Mouse (Mus musculus) cerebellum, postnatal 36 days (tissue): ENCODE data around the gene Fstl4.
A peak's percentile ranks its signal among the peaks of the same experiment; 100 is the strongest.

Experiments used
- DNase-seq, 2 experiments: peaks; one replicate each; pipeline ENCODE4 v3.0.0; 2021 to 2022; ENCODE audit warnings: mixed read lengths in 2 of 2

Fstl4 gene

GRCm38 (mm10) chr11:52919231-52919960 lies 155.0 kb downstream of the Fstl4 start:
- DNase-seq, result peak; percentile 44 to 45

- DNase-seq, result no peak
Measured at GRCm38 (mm10) chr11:52924196-52924595, 159.8 kb downstream of the Fstl4 start.

- peak in 1 of 2 experiments; percentile 13 for DNase-seq
Measured at GRCm38 (mm10) chr11:52928321-52928720, 163.9 kb downstream of the Fstl4 start.

DNA sequence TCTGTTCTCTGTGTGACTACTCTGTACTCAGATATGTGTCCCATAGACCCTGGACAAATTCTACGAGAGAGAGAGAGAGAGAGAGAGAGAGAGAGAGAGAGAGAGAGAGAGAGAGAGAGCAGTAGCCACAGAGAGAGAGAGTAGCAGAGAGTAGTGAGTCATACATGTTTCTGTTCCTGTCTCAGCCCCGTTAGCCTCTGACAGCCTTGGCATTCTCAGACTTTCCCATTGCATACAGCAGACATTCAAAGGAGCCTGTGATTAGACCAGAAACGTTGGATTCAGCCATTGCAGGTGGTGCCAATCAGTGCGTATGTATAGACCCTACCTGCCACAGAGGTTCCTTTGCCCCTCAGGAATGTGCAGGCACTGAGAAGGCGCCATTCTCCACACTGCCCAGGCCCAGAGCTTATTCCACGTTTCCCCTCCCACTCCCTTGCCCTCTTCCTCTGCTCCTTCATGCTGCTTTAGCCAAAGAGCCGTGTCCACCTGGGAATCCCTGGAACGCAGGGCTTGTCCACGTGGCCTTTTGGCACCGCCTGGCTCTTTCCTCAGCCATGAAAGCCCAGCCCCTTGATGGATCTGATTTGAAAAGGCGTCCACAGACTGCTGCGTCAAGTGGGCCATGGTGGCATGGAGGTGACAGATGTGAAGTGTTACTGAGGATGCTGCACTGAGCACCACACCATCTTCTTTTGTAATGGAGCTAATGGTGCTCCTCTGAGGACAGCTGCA lies 175.1 kb downstream of the Fstl4 start:
- no peak for DNase-seq

- DNase-seq, result no peak
Measured at GRCm38 (mm10) chr11:52942967-52943366, 178.5 kb downstream of the Fstl4 start.

DNA sequence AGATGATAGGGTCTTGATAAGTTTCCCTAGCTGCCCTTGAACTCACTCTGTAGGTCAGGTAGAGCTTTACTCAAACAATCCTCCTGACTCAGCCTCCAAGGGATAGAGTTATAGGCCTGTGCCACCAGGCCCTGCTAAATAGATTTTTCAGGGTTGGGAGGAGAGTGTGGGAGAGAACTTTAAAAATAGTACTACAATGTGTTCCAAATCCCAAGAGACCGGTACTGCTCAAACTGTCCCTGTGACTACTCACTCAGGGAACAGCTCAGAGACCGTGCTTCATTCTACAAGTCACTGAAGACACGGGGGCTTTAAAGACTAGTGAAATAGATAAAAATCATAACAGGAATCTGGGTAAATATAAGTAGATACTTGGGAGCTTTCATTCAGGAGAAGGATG lies 190.6 kb downstream of the Fstl4 start:
- DNase-seq, result no peak

DNA sequence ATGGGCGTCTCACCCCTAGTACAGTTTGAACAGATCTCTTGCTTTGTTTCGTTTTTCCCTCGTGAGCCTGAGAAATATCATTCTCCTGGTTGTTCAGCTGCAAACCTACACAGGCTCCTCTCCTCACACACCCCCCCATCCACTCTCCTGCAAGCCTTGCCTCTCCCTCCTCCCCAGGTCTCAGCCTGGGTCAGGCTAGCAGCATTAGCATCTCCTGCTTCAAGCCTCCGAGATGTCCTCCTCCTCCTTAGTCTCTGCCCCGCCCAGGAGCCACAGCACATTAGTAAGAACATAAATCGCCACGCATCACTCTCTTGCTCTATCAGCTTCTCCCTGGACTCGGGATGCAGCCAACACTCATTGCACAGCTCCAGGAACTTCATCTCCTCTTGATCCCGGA lies 204.4 kb downstream of the Fstl4 start:
- no peak for DNase-seq

- peak in 1 of 2 experiments; percentile 7 for DNase-seq
Measured at GRCm38 (mm10) chr11:52970396-52970795, 206.0 kb downstream of the Fstl4 start.

DNA sequence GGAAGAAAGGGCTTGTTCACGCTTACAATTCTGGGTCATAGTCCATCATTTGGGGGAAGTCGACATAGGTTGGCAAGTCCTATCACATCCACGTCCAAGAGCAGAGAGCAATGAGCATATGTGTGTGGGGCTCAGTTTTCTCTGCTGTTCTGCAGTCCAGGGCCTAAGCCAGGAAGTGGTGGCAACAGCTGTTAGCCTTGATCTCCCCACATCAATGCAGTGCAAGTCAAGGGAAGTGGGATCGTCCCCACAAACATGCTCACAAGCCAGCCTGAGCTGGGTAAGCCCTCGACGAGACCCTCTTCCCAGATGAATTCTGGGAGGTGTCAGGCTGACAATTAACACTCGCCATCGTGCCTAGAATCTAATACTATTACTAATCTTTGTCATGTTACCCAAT lies 222.6 kb downstream of the Fstl4 start:
- no peak for DNase-seq

GRCm38 (mm10) chr11:52994688-52995087 lies 230.3 kb downstream of the Fstl4 start:
- DNase-seq, result no peak

- no peak for DNase-seq
Measured at GRCm38 (mm10) chr11:52996434-52997093, 232.1 kb downstream of the Fstl4 start.

GRCm38 (mm10) chr11:52997421-52997820 lies 233.0 kb downstream of the Fstl4 start:
- DNase-seq, result no peak

GRCm38 (mm10) chr11:53000226-53000625 lies 235.8 kb downstream of the Fstl4 start:
- no peak for DNase-seq

DNA sequence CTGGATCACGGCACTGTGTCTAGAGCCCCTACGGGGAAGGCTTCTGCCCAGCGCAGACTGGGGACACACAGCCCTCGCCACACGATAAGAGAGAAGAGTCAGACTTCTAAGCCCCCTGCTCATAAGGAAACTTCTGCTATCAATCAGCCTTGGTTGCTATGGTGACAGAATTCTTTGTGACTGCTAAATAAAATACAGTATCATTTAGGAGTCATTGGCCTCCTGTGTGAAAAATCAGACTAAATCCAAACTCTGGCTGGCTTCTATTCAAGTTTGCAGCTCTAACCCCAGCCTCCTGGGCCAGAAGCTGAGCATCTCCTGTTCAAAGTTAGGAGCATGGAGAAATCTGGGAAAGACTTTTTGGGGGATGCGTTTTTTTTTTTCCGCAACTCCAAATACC lies 238.9 kb downstream of the Fstl4 start:
- DNase-seq, result no peak

DNA sequence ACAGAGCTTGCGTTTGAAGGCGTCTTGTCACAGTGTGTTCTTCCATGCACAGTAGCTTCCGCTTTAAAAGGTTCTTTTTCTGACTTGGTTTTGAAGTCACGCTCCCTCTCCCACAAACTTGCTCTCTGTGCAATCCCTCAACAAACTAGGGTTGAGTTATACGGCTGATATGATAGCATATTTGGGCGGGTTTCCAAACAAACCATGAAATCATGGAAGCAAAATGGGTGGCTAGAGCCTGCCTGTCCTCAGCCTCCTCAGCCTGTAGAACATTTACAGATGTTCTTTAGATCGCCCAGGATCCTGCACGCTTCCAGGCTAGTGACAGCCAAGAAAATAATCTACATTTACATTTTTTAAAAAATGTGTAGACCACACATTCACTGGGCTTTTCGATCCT lies 239.4 kb downstream of the Fstl4 start:
- no peak for DNase-seq

DNA sequence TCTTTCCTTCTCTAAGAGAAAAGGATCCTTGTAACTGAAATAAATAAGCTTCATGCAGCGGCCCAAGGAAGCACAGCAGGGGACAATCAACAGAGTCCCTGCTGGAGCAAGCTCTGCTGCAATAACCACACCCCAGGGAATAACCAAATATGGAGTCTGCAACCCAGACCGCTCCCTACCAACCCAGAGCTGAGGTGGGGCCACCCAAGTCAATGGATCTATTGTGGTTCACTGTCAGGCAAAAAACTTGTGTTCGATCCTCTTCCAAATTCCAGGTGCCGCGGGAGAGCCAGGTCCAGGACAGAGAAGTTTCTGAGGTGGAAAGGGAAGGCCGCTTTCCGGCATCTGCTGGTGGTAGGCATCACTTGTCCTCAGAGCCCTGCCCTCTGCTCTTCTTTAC lies 245.2 kb downstream of the Fstl4 start:
- no peak for DNase-seq

DNA sequence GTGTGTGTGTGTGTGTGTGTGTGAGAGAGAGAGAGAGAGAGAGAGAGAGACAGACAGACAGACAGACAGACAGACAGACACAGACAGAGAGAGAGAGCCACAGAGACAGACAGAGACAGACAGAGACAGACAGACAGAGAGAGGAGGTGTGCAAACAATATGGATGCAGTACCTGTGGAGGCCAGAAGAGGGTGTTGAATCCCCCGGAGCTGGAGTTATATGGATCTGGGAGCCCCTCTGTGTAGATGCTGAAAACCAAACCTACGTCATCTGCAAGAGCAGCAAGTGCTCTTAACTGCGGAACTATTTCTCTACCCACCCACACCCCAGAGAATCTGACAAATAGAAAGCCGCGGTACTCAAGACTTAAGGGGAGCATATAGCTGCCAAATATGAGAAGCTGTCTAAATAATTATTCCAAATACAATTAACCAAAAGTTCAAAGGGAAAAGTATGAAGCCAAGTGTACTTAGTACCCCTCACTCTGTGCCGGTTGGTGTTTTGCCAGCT lies 247.6 kb downstream of the Fstl4 start:
- no peak for DNase-seq

- peak; percentile 70 to 73 for DNase-seq
Measured at GRCm38 (mm10) chr11:53013906-53014305, 249.5 kb downstream of the Fstl4 start.

GRCm38 (mm10) chr11:53016358-53017021 lies 252.1 kb downstream of the Fstl4 start:
- DNase-seq, result no peak

DNA sequence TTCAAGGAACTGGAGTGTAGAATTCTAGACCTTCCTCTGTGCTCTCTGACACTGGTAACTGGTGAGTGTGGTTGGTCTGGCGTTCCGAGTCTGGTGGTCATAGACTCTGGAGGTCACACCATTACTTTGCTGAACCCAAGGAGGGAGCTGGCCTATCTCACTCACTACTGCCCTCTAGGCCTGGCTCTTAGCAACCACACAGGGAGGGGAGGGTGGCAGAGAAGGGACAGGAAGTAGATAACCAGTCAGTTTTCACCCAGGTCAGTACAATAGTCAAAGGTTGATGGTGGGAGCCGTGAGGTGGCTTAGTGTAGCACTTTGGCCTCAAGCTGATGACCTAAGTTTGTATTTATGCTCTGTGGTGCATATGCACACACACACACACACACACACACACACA lies 255.1 kb downstream of the Fstl4 start:
- no peak for DNase-seq

DNA sequence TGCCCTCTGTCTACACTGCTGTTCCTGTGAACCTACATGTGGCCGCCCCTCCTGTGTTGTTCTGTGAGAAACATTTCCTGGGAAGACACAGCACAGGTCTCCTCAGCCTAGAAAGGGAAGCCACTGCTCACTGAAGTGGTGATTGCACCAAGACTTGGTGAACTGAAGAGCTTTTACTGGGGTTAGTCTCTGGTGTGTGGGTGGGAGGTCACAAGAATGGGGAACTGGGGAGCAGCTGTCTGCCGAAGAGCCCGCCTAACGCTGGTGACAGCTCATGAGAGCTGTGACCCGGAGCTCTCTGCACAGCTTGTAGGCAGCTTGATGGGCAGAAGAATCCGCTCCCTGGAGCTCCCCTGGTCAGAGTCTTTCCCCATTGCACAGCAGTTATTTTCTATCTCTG lies 260.0 kb downstream of the Fstl4 start:
- DNase-seq, result no peak

DNA sequence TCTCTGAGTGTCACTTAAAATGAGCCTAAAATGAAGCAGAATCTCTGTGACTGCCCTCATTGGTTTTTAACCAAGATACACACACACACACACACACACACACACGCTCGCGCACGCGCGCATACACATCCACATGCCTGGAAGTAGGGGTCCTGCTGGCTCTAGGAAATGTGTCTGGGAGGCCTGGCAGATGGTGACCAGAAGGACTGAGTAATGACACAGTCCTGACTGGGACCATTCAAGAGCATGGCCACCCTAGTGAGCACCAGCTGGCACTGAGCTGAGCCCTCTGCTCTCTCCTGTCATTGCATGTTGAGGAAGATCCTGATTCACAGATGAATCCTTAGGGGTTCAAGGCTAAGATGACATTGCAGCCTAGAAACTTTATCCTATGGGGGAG lies 261.3 kb downstream of the Fstl4 start:
- peak; percentile 88 to 89 for DNase-seq
